Mouse (Mus musculus) cerebellum, adult 2 months (tissue): ENCODE measurements at regions not wholly inside any gene's neighbourhood (a gene's known extent, or its start where the extent isn't known, plus 50 kb on each side); places are given as distances from the start of the nearest gene placed in this dataset.

Experiments used
- CTCF ChIP-seq: fragments of 200-500 bp; IDR thresholded peaks from 2 replicates; pipeline ENCODE4 v1.5.1; 2011; ENCODE audit warnings: low read depth, mild to moderate bottlenecking, control low read depth, low read length, moderate library complexity, borderline replicate concordance; ENCODE audit not compliant: insufficient read depth
- POLR2A ChIP-seq: fragments of 200-500 bp; IDR thresholded peaks from 2 replicates; pipeline ENCODE4 v1.6.1; 2011; ENCODE audit warnings: low read length, control low read depth, borderline replicate concordance; ENCODE audit not compliant: insufficient read depth

DNA sequence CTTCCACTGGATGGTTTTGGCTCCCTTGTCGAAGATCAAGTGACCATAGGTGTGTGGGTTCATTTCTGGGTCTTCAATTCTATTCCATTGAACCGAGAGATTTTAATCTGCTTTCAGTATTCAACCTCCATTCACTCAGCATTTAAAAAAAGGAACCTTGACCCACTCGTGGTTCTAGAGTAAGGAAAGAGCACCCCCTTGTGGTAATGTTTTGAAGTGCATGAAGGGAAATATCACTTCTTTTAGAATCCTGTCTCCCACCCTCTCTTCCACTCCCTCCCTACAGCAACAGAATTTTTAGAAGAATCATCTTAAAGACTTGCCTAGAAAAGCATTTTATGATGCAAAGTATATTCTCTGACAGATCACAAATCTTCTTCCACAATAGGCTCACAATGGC is 127.3 kb upstream of the Wdr44 start:
- 0 out of 2 replicates have a peak, but pooled peaks have one; percentile 3 for TF ChIP-seq CTCF
- TF ChIP-seq POLR2A: no peak
